Mouse (Mus musculus): ENCODE data around the gene Lrrc74a. TPM values are rescaled to one million over a fixed set of nuclear protein-coding genes. Genes with fewer than 3 reads are reported as not detected.
A peak's percentile ranks its signal among the peaks of the same experiment; 100 is the strongest.

Lrrc74a gene
- polyA plus RNA-seq, 1 experiment from 2014 or later, result not detected

- no peak overlapping the region for H3K4me3 ChIP-seq (ENCODE audit: inconsistent target)
- WGBS (ENCODE audit: missing documents), result 65% methylated on average over 4 of the region's 4 CpGs
- no peaks in the 10 kb centered on the region for H3K36me3 ChIP-seq (ENCODE audit: inconsistent target)
- H3K79me2 ChIP-seq (ENCODE audit: inconsistent target), result no peaks in the 10 kb centered on the region
- H3K27ac ChIP-seq, result no peak overlapping the region
Measured at GRCm38 (mm10) chr12:86787020-86787553, 52.9 kb downstream of the Lrrc74a start.

- no peaks in the 10 kb centered on the region for H3K36me3 ChIP-seq (ENCODE audit: inconsistent target)
- no peaks in the 10 kb centered on the region for H3K79me2 ChIP-seq (ENCODE audit: inconsistent target)
- no peak overlapping the region for H3K27ac ChIP-seq
- 69% methylated on average over 6 of the region's 6 CpGs for WGBS (ENCODE audit: missing documents)
- H3K4me3 ChIP-seq (ENCODE audit: inconsistent target), result no peak overlapping the region
Measured at GRCm38 (mm10) chr12:86790100-86790848, 56.1 kb downstream of the Lrrc74a start.

GRCm38 (mm10) chr12:86790849-86791127, 56.6 kb downstream of the Lrrc74a start:
- H3K4me3 ChIP-seq (ENCODE audit: inconsistent target), result no peak overlapping the region
- no peaks in the 10 kb centered on the region for H3K36me3 ChIP-seq (ENCODE audit: inconsistent target)
- 15% methylated on average over 2 of the region's 2 CpGs for WGBS (ENCODE audit: missing documents)
- no peak overlapping the region for H3K27ac ChIP-seq
- no peaks in the 10 kb centered on the region for H3K79me2 ChIP-seq (ENCODE audit: inconsistent target)

- Histone ChIP-seq H3K36me3 (ENCODE audit: inconsistent target) (no peaks in the 10 kb centered on the region), H3K79me2 (ENCODE audit: inconsistent target) (no peaks in the 10 kb centered on the region), H3K27ac (no peak overlapping the region), H3K4me3 (ENCODE audit: inconsistent target) (no peak overlapping the region)
- 100% methylated on average over 2 of the region's 2 CpGs for WGBS (ENCODE audit: missing documents)
Measured at GRCm38 (mm10) chr12:86791987-86792386, 57.8 kb downstream of the Lrrc74a start.

GRCm38 (mm10) chr12:86793830-86794229, 59.7 kb downstream of the Lrrc74a start:
- 90% methylated on average over 3 of the region's 3 CpGs for WGBS (ENCODE audit: missing documents)

GRCm38 (mm10) chr12:86794331-86794730, 60.2 kb downstream of the Lrrc74a start:
- Histone ChIP-seq H3K27ac (no peak overlapping the region), H3K79me2 (ENCODE audit: inconsistent target) (no peaks in the 10 kb centered on the region), H3K36me3 (ENCODE audit: inconsistent target) (no peaks in the 10 kb centered on the region), H3K4me3 (ENCODE audit: inconsistent target) (no peak overlapping the region)
- 81% methylated on average over 11 of the region's 11 CpGs for WGBS (ENCODE audit: missing documents)

More at GRCm38 (mm10) chr12:86793830-86794229, 59.7 kb downstream of the Lrrc74a start:
- Histone ChIP-seq H3K4me3 (ENCODE audit: inconsistent target) (no peak overlapping the region), H3K79me2 (ENCODE audit: inconsistent target) (no peaks in the 10 kb centered on the region), H3K27ac (no peak overlapping the region), H3K36me3 (ENCODE audit: inconsistent target) (no peaks in the 10 kb centered on the region)

GRCm38 (mm10) chr12:86795076-86795837, 61.1 kb downstream of the Lrrc74a start:
- H3K36me3 ChIP-seq (ENCODE audit: inconsistent target), result no peaks in the 10 kb centered on the region
- 76% methylated on average over 7 of the region's 7 CpGs for WGBS (ENCODE audit: missing documents)
- no peak overlapping the region for H3K27ac ChIP-seq
- no peak overlapping the region for H3K4me3 ChIP-seq (ENCODE audit: inconsistent target)
- no peaks in the 10 kb centered on the region for H3K79me2 ChIP-seq (ENCODE audit: inconsistent target)

GRCm38 (mm10) chr12:86795838-86796232, 61.7 kb downstream of the Lrrc74a start:
- Histone ChIP-seq H3K36me3 (ENCODE audit: inconsistent target) (no peaks in the 10 kb centered on the region), H3K27ac (no peak overlapping the region), H3K79me2 (ENCODE audit: inconsistent target) (no peaks in the 10 kb centered on the region), H3K4me3 (ENCODE audit: inconsistent target) (no peak overlapping the region)
- 2% methylated on average over 3 of the region's 4 CpGs for WGBS (ENCODE audit: missing documents)

GRCm38 (mm10) chr12:86796351-86796750, 62.2 kb downstream of the Lrrc74a start:
- Histone ChIP-seq H3K4me3 (ENCODE audit: inconsistent target) (no peak overlapping the region), H3K36me3 (ENCODE audit: inconsistent target) (no peaks in the 10 kb centered on the region), H3K27ac (no peak overlapping the region), H3K79me2 (ENCODE audit: inconsistent target) (no peaks in the 10 kb centered on the region)
- 85% methylated on average over 3 of the region's 3 CpGs for WGBS (ENCODE audit: missing documents)

- H3K4me3 ChIP-seq (ENCODE audit: inconsistent target), result no peak overlapping the region
- 88% methylated on average over 4 of the region's 4 CpGs for WGBS (ENCODE audit: missing documents)
- no peak overlapping the region for H3K27ac ChIP-seq
- no peaks in the 10 kb centered on the region for H3K79me2 ChIP-seq (ENCODE audit: inconsistent target)
- no peaks in the 10 kb centered on the region for H3K36me3 ChIP-seq (ENCODE audit: inconsistent target)
Measured at GRCm38 (mm10) chr12:86797771-86798170, 63.6 kb downstream of the Lrrc74a start.

GRCm38 (mm10) chr12:86798773-86799540, 64.8 kb downstream of the Lrrc74a start:
- 72% methylated on average over 14 of the region's 14 CpGs for WGBS (ENCODE audit: missing documents)
- no peaks in the 10 kb centered on the region for H3K79me2 ChIP-seq (ENCODE audit: inconsistent target)
- no peaks in the 10 kb centered on the region for H3K36me3 ChIP-seq (ENCODE audit: inconsistent target)
- H3K27ac ChIP-seq, result no peak overlapping the region
- no peak overlapping the region for H3K4me3 ChIP-seq (ENCODE audit: inconsistent target)

- H3K79me2 ChIP-seq (ENCODE audit: inconsistent target), result no peaks in the 10 kb centered on the region
- H3K4me3 ChIP-seq (ENCODE audit: inconsistent target), result no peak overlapping the region
- H3K27ac ChIP-seq, result peak overlapping the region; percentile 96
- 95% methylated on average over 7 of the region's 7 CpGs for WGBS (ENCODE audit: missing documents)
- no peaks in the 10 kb centered on the region for H3K36me3 ChIP-seq (ENCODE audit: inconsistent target)
Measured at GRCm38 (mm10) chr12:86799786-86800185, 65.6 kb downstream of the Lrrc74a start.

GRCm38 (mm10) chr12:86800336-86800735, 66.2 kb downstream of the Lrrc74a start:
- Histone ChIP-seq H3K36me3 (ENCODE audit: inconsistent target) (no peaks in the 10 kb centered on the region), H3K79me2 (ENCODE audit: inconsistent target) (no peaks in the 10 kb centered on the region), H3K27ac (peak overlapping the region; percentile 96), H3K4me3 (ENCODE audit: inconsistent target) (no peak overlapping the region; the same call in 1 of the 2 replicates)
- 48% methylated on average over 4 of the region's 4 CpGs for WGBS (ENCODE audit: missing documents)

- H3K79me2 ChIP-seq (ENCODE audit: inconsistent target), result no peaks in the 10 kb centered on the region
- H3K4me3 ChIP-seq (ENCODE audit: inconsistent target), result peak overlapping the region; percentile 7; the same call in 1 of the 2 replicates
- peak overlapping the region; percentile 96 for H3K27ac ChIP-seq
- under 1% methylated on average over 7 of the region's 7 CpGs for WGBS (ENCODE audit: missing documents)
- H3K36me3 ChIP-seq (ENCODE audit: inconsistent target), result no peaks in the 10 kb centered on the region
Measured at GRCm38 (mm10) chr12:86800765-86801147, 66.6 kb downstream of the Lrrc74a start.
